Mouse (Mus musculus) kidney, adult 11 months (tissue): Measurements from ENCODE around the gene Arfgef2.

ENCODE experiments used
- DNase-seq: peaks from one replicate; pipeline ENCODE4 v3.0.0; 2022

Gene Arfgef2

GRCm38 (mm10) chr2:166862505-166862904 lies 57.1 kb downstream of the Arfgef2 start:
- no peak for DNase-seq

- DNase-seq, result no peak
These were observed 60.1 kb downstream of the Arfgef2 start for GRCm38 (mm10) chr2:166865476-166865875.

GRCm38 (mm10) chr2:166870271-166870865 lies 65.0 kb downstream of the Arfgef2 start:
- peak; percentile 62 for DNase-seq

GRCm38 (mm10) chr2:166870899-166871298 lies 65.5 kb downstream of the Arfgef2 start:
- DNase-seq, result no peak

- DNase-seq, result no peak
These were observed 69.4 kb downstream of the Arfgef2 start for GRCm38 (mm10) chr2:166874675-166875280.

- no peak for DNase-seq
These were observed 70.2 kb downstream of the Arfgef2 start for GRCm38 (mm10) chr2:166875561-166875960.

GRCm38 (mm10) chr2:166876331-166876730 lies 70.9 kb downstream of the Arfgef2 start:
- DNase-seq, result no peak

- DNase-seq, result no peak
These were observed 79.7 kb downstream of the Arfgef2 start for GRCm38 (mm10) chr2:166885066-166885465.

- no peak for DNase-seq
These were observed 80.2 kb downstream of the Arfgef2 start for GRCm38 (mm10) chr2:166885619-166886018.

- no peak for DNase-seq
These were observed 80.8 kb downstream of the Arfgef2 start for GRCm38 (mm10) chr2:166886231-166886630.

- no peak for DNase-seq
These were observed 82.4 kb downstream of the Arfgef2 start for GRCm38 (mm10) chr2:166887816-166888215.

GRCm38 (mm10) chr2:166891366-166891880 lies 86.0 kb downstream of the Arfgef2 start:
- DNase-seq, result no peak

- peak; percentile 23 for DNase-seq
These were observed 86.8 kb downstream of the Arfgef2 start for GRCm38 (mm10) chr2:166892158-166892680.

- DNase-seq, result no peak
These were observed 87.6 kb downstream of the Arfgef2 start for GRCm38 (mm10) chr2:166893036-166893435.

- no peak for DNase-seq
These were observed 91.0 kb downstream of the Arfgef2 start for GRCm38 (mm10) chr2:166896368-166896767.

GRCm38 (mm10) chr2:166896974-166897373 lies 91.6 kb downstream of the Arfgef2 start:
- DNase-seq, result no peak

- DNase-seq, result no peak
These were observed 93.8 kb downstream of the Arfgef2 start for GRCm38 (mm10) chr2:166899161-166899560.

- no peak for DNase-seq
These were observed 94.4 kb downstream of the Arfgef2 start for GRCm38 (mm10) chr2:166899746-166900145.

- DNase-seq, result no peak
These were observed 95.6 kb downstream of the Arfgef2 start for GRCm38 (mm10) chr2:166900792-166901505.

GRCm38 (mm10) chr2:166903719-166904282 lies 98.4 kb downstream of the Arfgef2 start:
- DNase-seq, result no peak

- peak; percentile 96 for DNase-seq
These were observed 100.5 kb downstream of the Arfgef2 start, which contains the start of gene Cse1l for GRCm38 (mm10) chr2:166905711-166906522. Cse1l (plus strand) TSS chr2:166906040.

GRCm38 (mm10) chr2:166906523-166907182 lies 101.3 kb downstream of the Arfgef2 start:
- no peak for DNase-seq
